Mouse (Mus musculus) adrenal gland, postnatal 14 days (tissue): ENCODE data around the gene Tmem121. TPM values are rescaled to one million over a fixed set of nuclear protein-coding genes. Genes with fewer than 3 reads are reported as not detected.
"Not testable (repeated sequence)": the region's sequence is repeated elsewhere in the genome, so short reads cannot be mapped to it uniquely, and the experiment has no call there.

ENCODE experiments used
- DNase-seq: peaks from one replicate; pipeline ENCODE4 v3.0.0; 2021; ENCODE audit warnings: mixed read lengths
- total RNA-seq: library from RNA; stranded (reverse); gene quantifications from 2 replicates; pipeline ENCODE4 v1.2.3, GENCODE M21; 2021

Gene Tmem121
- total RNA-seq, 1 experiment from 2014 or later, result 3.4 TPM

DNA sequence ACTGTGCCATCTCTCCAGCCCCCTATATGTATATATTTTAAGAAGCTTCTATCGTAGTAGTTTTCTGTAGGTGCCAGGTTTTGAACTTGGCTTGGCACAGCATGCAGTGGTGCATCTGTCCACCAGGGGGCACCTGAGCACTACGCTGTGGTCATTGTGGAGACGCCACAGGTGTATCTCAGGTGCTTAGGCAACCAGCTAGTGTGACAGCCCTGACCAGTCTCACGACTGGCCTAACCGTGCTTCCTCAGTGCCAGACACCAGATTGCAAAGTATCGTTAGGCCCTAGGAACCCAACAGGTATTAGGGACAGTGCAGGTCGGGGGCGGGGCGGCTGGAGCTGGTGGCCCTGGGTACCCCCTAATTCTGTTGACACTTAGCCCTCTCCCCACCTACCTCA is 35.6 kb downstream of the Tmem121 start:
- peak; percentile 65 for DNase-seq

DNA sequence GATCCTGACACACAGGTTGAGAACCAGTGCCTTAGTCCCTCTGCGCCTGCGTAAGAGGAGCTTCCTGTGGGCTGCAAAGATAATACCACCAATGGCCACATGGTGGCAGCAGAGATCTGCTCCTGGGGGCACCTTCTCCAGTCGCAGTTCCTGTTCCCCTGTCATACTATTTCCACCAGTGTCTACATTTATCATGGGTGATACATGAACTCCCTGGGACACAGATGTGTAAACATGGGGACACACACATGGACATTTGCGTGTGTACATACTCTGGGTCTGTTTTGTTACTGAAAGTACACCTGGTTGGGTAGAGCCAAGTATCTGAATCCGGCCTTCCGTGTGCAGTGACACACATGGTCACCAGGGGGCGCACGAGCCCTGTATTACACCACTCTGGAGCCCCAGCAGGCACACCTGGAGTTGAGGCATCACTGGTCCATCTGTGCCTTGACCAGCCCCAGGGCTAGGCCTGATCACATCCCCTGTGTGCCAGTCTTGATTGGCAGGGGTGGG is 36.4 kb downstream of the Tmem121 start:
- peak; percentile 95 for DNase-seq

DNA sequence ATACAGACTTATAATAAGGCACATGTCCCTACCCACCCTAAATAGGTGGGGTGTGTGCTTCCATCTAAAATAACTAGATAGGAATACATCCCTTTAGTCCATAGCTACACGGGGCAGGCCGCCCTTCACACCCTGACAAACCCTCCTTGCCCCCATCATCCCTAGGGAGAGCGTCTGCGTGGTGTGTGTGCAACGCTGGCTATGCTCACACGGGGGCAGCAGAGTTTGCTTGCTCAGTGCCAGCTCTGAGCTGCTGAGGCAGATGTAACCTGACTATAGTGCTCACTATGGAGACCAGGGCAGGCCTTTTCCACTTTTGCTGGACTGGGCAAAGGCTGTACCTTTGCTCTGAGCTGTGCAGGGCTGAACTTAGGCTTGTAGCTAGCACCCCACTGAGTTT is 37.0 kb downstream of the Tmem121 start:
- peak; percentile 64 for DNase-seq

DNA sequence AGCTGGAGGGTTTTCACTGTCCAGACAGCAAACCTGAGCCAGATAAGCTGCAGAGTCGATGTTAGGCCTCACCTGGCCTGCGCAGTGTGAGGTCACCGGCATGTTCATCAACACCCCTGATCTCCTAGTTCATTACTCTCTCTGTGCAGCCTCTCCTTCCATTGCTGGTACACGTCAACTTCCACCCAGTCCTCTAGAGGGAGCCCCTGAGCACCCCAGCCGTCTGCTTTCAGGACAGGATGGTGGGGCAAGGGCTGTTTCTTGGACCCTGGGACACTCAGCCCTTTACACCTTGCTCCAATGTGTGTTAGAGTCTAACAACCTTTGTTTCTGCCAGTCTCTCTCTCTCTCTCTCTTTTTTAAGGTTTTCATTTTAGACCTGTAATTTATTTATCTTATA is 38.5 kb downstream of the Tmem121 start:
- peak; percentile 58 for DNase-seq

DNA sequence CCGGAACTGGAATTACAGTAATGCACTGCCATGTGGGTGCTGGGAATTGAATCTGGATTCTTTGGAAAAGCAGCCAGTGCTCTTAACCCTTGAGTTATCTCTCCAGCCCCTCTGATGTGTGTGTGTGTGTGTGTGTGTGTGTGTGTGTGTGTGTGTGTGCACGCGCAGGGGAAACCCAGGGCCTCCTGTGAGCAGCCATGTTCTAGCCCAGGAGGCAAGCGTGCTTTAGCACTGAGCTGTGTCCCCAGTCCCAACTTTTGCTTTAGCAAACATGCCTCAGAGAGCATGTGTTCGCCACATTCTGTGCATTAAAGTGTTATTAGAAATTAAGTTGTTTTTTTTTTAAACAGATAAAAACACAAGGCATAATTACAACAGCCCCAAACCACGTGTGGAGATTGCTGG is 39.0 kb downstream of the Tmem121 start:
- no peak for DNase-seq

DNA sequence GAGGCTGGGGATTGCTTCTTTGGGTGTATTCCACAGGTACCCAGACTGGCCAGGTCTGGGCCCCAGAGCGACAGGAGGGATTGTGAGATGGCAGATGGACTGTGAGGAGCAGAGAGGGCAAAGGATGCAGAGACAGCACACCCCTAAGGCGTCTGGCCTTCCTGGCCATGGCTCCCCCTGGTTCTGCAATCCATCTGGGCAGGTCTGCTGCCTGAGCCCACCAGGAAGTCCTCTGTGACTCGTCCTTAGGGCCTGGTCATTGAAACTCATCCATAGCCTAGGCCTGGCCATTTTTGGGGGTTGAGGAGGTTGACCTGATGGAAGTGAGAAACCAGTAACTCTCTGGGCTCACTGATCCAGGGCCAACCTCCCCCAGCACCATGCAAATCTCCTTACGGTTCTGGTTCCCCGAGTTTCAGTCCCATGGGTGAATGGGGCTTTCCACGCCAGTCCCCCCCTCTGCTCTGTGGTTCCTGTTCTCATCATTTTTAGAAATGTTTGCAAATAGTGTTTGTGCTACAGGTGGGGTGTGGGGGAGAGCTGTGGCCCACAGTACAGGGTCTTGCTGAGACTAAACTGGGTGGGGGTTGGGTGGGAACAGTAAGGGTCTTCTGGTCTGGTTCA is 42.4 kb downstream of the Tmem121 start:
- no peak for DNase-seq

DNA sequence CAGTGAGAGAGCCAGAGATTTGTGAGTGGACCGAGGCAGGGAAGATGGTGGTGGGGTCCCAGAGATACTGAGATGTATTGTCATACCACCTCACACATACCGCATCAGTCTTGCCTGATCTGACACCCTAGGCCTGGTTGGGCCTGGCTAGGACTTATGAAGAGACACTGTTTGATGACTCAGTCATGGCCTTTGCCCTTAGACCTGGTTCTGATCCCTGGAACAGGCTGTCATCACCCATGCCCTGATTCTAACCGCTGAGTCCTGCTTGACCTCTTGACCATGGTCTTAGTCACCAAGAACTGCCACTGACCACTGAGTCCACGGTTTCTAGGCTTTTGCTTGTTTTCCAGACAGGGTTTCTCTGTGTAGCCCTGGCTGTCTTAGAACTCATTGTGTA is 45.0 kb downstream of the Tmem121 start:
- DNase-seq, result no peak

DNA sequence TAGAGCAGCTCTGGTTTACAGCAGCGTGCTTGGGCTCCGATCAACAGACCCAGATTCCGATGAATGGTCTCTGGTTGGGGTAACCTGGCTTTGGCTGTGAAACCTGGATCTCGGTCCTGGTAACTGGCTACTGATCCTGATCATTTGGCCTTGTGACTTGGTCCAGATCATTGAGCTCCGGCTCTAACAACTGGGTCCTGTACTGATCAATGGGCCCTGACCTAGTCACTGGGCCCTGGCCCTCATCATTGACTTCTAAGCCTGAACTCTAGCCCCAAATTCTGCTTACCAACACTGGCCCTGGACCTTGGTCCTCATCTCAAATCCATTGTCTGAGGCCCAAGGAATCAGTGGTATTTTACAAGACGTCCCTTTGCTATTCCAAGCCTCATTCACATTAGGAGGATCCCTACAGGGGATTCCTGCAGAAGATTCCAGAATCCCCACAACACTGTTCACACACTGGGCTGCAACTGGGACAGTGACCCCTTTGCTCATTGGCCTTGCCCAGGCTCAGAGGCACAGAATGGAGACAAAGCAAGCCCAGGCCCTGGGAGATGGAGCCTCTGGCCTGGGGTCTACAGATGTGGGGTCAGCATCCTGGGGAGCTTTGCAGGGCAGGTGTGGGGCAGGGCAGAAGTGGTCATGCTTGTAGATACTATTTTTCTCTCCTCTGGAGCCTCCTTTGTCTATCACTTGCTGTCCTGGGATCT is 46.0 kb downstream of the Tmem121 start:
- DNase-seq, result not testable (repeated sequence)

DNA sequence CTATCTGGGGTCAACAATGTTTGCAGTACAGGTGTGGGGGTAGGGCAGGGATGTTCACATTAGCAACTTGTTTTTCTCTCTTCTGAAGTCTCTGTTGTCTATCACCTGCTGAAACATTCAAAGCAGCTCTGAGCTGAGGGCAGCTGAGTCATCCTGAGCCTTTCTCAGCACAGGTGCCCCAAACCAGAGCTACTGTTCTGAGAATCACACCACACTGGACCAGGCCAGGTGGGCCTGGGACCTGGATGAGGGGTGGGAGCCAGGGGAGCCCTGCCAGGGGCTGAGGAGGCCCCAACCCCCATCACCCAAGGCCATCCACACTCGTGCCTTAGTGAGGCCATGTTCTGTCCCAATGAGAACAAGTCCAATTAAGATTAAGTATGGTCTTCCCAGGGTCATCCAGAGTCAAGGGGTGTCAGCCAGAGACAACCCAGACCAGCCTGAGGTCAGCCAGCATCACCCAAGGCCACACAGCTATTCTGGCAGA is 46.6 kb downstream of the Tmem121 start:
- not testable (repeated sequence) for DNase-seq

Other genes with a start within 250 kb of the Tmem121 start
- 32.5 and 35.7 TPM in 2 replicates for gene Nudt14, start 243.8 kb upstream of the Tmem121 start, total RNA-seq
- gene Btbd6, start 209.4 kb upstream of the Tmem121 start, total RNA-seq, result 18.3 and 21.1 TPM in 2 replicates
- 46.3 and 57.7 TPM in 2 replicates for gene Brf1, start 185.2 kb upstream of the Tmem121 start, total RNA-seq
- gene Pacs2, start 171.4 kb upstream of the Tmem121 start, total RNA-seq, result 30.0 and 31.1 TPM in 2 replicates
- gene Tex22, start 111.4 kb upstream of the Tmem121 start, total RNA-seq, result 0.37 and 0.49 TPM in 2 replicates
- 83.7 and 94.0 TPM in 2 replicates for gene Mta1, start 87.7 kb upstream of the Tmem121 start, total RNA-seq
- gene Crip2, start 45.7 kb upstream of the Tmem121 start, total RNA-seq, result 152 and 174 TPM in 2 replicates
- gene Crip1, start 39.6 kb upstream of the Tmem121 start, total RNA-seq, result 79.4 and 132 TPM in 2 replicates
- gene Tedc1, start 29.5 kb upstream of the Tmem121 start, total RNA-seq, result 3.1 and 3.7 TPM in 2 replicates